Mouse (Mus musculus): ENCODE data around the gene Pde1c. TPM values are rescaled to one million over a fixed set of nuclear protein-coding genes. Genes with fewer than 3 reads are reported as not detected.

The Pde1c gene
- polyA plus RNA-seq, 1 experiment from 2014 or later: 6.2 TPM

DNA sequence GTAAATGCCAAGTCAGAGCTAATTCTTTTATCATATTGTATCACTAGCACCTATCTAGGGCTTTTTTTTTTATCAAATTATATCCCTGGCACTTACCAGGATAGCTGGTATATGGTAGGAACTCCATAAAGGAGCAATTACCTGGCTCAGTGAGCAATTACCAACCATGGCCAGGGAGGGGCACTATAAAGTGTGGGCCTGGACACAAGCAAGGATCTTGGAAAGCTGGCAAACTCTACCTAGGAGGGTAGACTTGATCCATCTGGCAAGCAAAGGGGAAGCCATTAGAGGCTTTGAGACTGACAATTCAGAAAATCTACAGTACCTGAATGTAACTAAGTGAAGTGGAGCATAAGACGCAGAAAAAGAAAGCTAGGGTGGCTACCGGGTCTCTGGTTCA lies 10.2 kb downstream of the Pde1c start:
- Histone ChIP-seq H3K36me3 (ENCODE audit: control insufficient read depth, insufficient read depth, low read length) (no peaks in the 10 kb centered on the region), H3K4me1 (replicated peaks; ENCODE audit: control insufficient read depth, insufficient read depth, low read length) (no peaks in the 10 kb centered on the region), H3K4me2 (ENCODE audit: low read depth, low read length, severe bottlenecking) (no peak overlapping the region), H3K4me3 (ENCODE audit: low read depth, low read length) (no peak overlapping the region), H3K27me3 (ENCODE audit: control insufficient read depth, insufficient read depth, low read length) (no peaks in the 10 kb centered on the region), H3K9me3 (ENCODE audit: control insufficient read depth, low read length) (no peaks in the 10 kb centered on the region), H3K9ac (ENCODE audit: low read length) (no peak overlapping the region), H3K27ac (ENCODE audit: low read depth, low read length) (no peak overlapping the region)
- ATAC-seq (replicated peaks; ENCODE audit: low FRiP score) (no peak), DNase-seq (ENCODE audit: low spot score) (no peak)
- WGBS: 96% methylated on average over 2 of the region's 2 CpGs

DNA sequence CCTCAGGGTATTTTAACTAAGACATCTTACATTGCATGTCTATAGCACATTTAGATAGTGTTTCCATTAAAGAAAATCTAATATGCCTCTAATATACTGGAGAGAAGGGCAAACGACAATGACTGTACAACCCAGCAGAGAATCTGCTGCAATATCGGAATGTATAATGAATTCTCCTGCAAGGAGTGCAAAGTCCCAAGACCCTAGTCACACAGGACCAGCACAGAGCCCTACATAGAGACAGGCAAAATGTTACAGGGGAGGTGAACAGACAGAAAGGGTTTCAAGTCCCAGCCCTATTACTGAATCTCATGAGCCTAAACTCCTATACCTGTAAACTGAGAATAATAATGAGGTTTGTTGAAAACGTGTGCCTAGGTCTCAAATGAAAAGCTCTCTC lies 13.1 kb downstream of the Pde1c start:
- no peak overlapping the region for H3K4me2 ChIP-seq (ENCODE audit: low read depth, low read length, severe bottlenecking)
- no peak overlapping the region for H3K9ac ChIP-seq (ENCODE audit: low read length)
- H3K36me3 ChIP-seq (ENCODE audit: control insufficient read depth, insufficient read depth, low read length): no peaks in the 10 kb centered on the region
- ATAC-seq (replicated peaks; ENCODE audit: low FRiP score) (no peak), DNase-seq (ENCODE audit: low spot score) (no peak)
- H3K9me3 ChIP-seq (ENCODE audit: control insufficient read depth, low read length): no peaks in the 10 kb centered on the region
- H3K4me3 ChIP-seq (ENCODE audit: low read depth, low read length): no peak overlapping the region
- H3K27ac ChIP-seq (ENCODE audit: low read depth, low read length): no peak overlapping the region
- H3K4me1 ChIP-seq (replicated peaks; ENCODE audit: control insufficient read depth, insufficient read depth, low read length): no peaks in the 10 kb centered on the region
- WGBS: 81% methylated on average over 3 of the region's 3 CpGs
- no peaks in the 10 kb centered on the region for H3K27me3 ChIP-seq (ENCODE audit: control insufficient read depth, insufficient read depth, low read length)

DNA sequence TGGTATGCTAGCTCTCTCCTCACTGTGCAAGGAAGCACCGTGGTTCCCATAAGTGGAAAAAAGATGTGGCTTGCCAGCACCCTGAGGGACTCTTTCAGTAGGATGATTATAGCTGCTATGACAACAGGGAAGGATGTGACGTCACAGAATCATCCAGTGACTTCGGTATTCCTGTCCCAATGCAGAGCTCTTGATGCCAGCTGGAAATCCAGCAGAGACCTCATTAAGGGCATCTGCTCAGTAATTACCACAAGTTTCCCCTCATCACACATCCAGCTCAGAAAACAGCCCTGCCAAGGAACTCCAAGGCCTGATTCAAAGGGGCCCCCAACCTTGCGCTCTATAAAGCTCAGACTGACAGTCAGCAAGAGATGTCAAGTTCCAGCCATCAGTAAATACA lies 13.5 kb downstream of the Pde1c start:
- Histone ChIP-seq H3K9ac (ENCODE audit: low read length) (no peak overlapping the region), H3K4me2 (ENCODE audit: low read depth, low read length, severe bottlenecking) (no peak overlapping the region), H3K27me3 (ENCODE audit: control insufficient read depth, insufficient read depth, low read length) (no peaks in the 10 kb centered on the region), H3K4me1 (replicated peaks; ENCODE audit: control insufficient read depth, insufficient read depth, low read length) (no peaks in the 10 kb centered on the region), H3K36me3 (ENCODE audit: control insufficient read depth, insufficient read depth, low read length) (no peaks in the 10 kb centered on the region), H3K4me3 (ENCODE audit: low read depth, low read length) (no peak overlapping the region), H3K9me3 (ENCODE audit: control insufficient read depth, low read length) (no peaks in the 10 kb centered on the region), H3K27ac (ENCODE audit: low read depth, low read length) (no peak overlapping the region)
- peak; percentile 60; the same call in 1 of the 2 replicates for ATAC-seq (replicated peaks; ENCODE audit: low FRiP score)
- DNase-seq (ENCODE audit: low spot score): no peak
- WGBS: 56% methylated on average over 4 of the region's 4 CpGs

DNA sequence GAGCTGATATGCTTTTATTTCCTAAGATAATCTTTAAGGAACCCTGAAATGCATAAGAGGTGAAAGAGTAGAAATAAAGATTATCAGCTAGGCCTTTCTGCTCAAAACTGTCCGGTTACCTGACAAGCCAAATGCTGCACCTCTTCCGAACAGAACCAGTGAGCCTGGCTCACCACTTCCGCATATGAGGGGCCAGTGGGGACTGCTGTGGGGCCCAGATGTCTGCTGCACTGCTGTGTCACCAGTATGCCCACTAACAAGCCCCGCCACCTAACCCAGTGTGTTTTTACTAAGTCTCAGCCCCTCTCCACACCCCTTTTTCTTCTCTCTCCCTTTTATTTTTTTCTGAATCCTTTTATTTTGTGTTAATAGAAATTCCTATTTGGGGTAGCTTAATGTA lies 17.9 kb downstream of the Pde1c start:
- H3K27ac ChIP-seq (ENCODE audit: low read depth, low read length): no peak overlapping the region
- DNase-seq (ENCODE audit: low spot score) (no peak), ATAC-seq (replicated peaks; ENCODE audit: low FRiP score) (no peak)
- H3K4me3 ChIP-seq (ENCODE audit: low read depth, low read length): no peak overlapping the region
- H3K36me3 ChIP-seq (ENCODE audit: control insufficient read depth, insufficient read depth, low read length): no peaks in the 10 kb centered on the region
- no peak overlapping the region for H3K4me2 ChIP-seq (ENCODE audit: low read depth, low read length, severe bottlenecking)
- H3K27me3 ChIP-seq (ENCODE audit: control insufficient read depth, insufficient read depth, low read length): no peaks in the 10 kb centered on the region
- no peaks in the 10 kb centered on the region for H3K4me1 ChIP-seq (replicated peaks; ENCODE audit: control insufficient read depth, insufficient read depth, low read length)
- H3K9me3 ChIP-seq (ENCODE audit: control insufficient read depth, low read length): no peaks in the 10 kb centered on the region
- 79% methylated on average over 4 of the region's 4 CpGs for WGBS
- no peak overlapping the region for H3K9ac ChIP-seq (ENCODE audit: low read length)

DNA sequence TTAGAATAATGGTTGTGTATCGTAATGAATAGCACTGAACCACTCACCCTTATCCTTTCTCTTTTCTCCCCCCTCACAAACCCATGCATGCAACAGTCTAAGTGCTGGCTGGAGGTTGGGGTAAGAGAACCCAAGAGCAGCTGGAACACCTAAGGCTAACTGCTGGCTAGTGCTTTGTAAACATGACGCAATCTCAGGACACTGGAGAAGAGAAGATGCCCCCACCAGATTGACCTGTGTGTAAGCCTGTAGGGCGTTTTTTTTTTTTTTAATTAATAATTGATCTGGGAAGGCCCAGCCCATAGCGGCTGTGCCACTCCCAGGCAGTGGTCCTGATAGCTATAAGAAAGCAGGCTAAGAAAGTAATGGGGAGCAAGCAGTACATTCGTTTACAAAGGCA lies 28.7 kb downstream of the Pde1c start:
- Histone ChIP-seq H3K36me3 (ENCODE audit: control insufficient read depth, insufficient read depth, low read length) (no peaks in the 10 kb centered on the region), H3K4me2 (ENCODE audit: low read depth, low read length, severe bottlenecking) (no peak overlapping the region), H3K9me3 (ENCODE audit: control insufficient read depth, low read length) (no peaks in the 10 kb centered on the region), H3K27ac (ENCODE audit: low read depth, low read length) (no peak overlapping the region), H3K9ac (ENCODE audit: low read length) (no peak overlapping the region), H3K4me3 (ENCODE audit: low read depth, low read length) (no peak overlapping the region), H3K4me1 (replicated peaks; ENCODE audit: control insufficient read depth, insufficient read depth, low read length) (no peaks in the 10 kb centered on the region), H3K27me3 (ENCODE audit: control insufficient read depth, insufficient read depth, low read length) (no peaks in the 10 kb centered on the region)
- WGBS: 82% methylated on average over 5 of the region's 5 CpGs
- no peak for DNase-seq (ENCODE audit: low spot score)
- ATAC-seq (replicated peaks; ENCODE audit: low FRiP score): no peak

DNA sequence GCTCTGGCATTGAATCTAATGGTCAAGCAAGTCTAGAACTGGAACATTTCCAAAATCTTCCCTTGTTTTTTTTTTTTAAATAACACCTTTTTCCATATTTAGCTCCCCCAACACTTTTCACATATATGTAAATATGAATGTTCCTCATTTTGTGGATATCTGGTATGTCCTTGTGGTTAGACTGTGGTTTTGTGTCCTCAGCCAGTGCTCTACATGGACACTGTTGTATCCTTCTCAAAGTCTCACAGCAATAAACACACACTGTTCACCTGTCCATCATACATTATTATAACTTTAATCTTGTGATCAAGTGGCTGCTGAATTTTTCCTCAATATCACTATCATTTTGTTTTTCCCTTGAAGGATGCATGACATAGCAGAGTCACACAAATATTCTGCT lies 34.2 kb downstream of the Pde1c start:
- no peaks in the 10 kb centered on the region for H3K9me3 ChIP-seq (ENCODE audit: control insufficient read depth, low read length)
- no peaks in the 10 kb centered on the region for H3K27me3 ChIP-seq (ENCODE audit: control insufficient read depth, insufficient read depth, low read length)
- no peak overlapping the region for H3K4me2 ChIP-seq (ENCODE audit: low read depth, low read length, severe bottlenecking)
- DNase-seq (ENCODE audit: low spot score) (no peak), ATAC-seq (replicated peaks; ENCODE audit: low FRiP score) (no peak)
- H3K4me1 ChIP-seq (replicated peaks; ENCODE audit: control insufficient read depth, insufficient read depth, low read length): no peaks in the 10 kb centered on the region
- no peak overlapping the region for H3K4me3 ChIP-seq (ENCODE audit: low read depth, low read length)
- H3K27ac ChIP-seq (ENCODE audit: low read depth, low read length): no peak overlapping the region
- H3K36me3 ChIP-seq (ENCODE audit: control insufficient read depth, insufficient read depth, low read length): no peaks in the 10 kb centered on the region
- no peak overlapping the region for H3K9ac ChIP-seq (ENCODE audit: low read length)

DNA sequence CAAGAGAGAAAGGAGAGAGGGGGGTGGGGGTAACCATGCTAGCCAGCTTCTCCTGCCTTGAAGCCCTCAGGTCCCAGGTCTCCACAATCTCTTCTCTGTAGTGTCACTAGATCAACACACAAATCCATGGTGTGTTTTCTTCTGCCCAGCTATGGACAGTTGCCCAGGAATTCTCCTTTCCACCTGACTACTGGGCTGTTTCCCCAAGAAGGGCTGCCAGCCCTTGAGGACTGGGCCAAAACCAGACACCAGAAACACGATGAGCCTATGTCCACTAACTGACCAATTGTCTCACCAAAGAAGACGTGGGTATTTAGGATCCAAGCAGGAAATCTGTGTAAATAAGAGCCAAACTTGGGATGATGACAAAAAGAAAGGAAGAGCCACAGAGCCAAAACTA lies 36.6 kb downstream of the Pde1c start:
- H3K4me2 ChIP-seq (ENCODE audit: low read depth, low read length, severe bottlenecking): no peak overlapping the region
- ATAC-seq (replicated peaks; ENCODE audit: low FRiP score) (no peak), DNase-seq (ENCODE audit: low spot score) (no peak)
- H3K4me1 ChIP-seq (replicated peaks; ENCODE audit: control insufficient read depth, insufficient read depth, low read length): no peaks in the 10 kb centered on the region
- H3K36me3 ChIP-seq (ENCODE audit: control insufficient read depth, insufficient read depth, low read length): no peaks in the 10 kb centered on the region
- no peak overlapping the region for H3K9ac ChIP-seq (ENCODE audit: low read length)
- H3K9me3 ChIP-seq (ENCODE audit: control insufficient read depth, low read length): no peaks in the 10 kb centered on the region; the same call in 1 of the 2 replicates
- no peak overlapping the region for H3K4me3 ChIP-seq (ENCODE audit: low read depth, low read length)
- no peaks in the 10 kb centered on the region for H3K27me3 ChIP-seq (ENCODE audit: control insufficient read depth, insufficient read depth, low read length)
- H3K27ac ChIP-seq (ENCODE audit: low read depth, low read length): no peak overlapping the region
- WGBS: 81% methylated on average over 2 of the region's 2 CpGs

DNA sequence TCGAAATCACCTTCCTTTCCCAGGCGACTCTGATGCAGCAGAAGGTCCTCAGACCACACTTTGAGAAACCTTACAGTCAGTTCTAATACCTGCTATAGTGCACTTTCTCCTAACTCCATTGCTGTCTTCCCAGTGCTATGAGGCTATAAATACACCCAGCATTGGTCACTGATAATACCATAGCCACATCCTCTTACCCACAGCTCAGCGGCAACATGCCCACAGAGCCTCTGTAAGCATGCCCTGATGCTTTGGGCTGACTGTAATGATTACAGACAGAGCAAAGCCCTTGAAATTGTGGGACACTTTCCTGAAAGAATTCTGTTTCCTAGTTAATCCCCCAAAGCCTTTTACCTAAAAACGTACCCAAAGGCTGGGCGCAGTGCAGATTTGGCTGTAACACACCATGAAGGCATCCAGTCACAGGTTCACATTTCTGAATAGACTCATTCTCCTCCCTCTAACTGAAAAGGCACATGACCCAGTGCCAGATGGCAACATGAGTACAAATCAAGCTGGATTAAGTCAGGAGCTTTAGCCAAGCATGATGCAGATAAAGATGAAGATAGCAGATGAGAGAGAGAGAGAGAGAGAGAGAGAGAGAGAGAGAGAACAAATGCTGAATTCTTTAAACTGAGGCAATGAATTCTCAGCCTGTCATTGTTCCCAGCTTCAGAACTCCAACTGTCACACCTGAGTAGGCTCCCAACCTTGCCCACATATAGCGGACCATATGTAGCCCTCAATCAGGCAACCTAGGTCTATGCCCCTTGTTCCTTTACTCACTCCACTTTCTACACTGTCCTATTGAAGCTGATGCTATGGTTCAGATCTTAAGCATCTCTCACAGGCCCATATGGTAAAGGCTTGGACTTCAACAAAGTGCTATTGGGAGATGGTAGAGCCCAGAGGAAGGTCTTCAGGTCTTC lies 44.7 kb downstream of the Pde1c start:
- no peak overlapping the region for H3K4me3 ChIP-seq (ENCODE audit: low read depth, low read length)
- H3K36me3 ChIP-seq (ENCODE audit: control insufficient read depth, insufficient read depth, low read length): no peaks in the 10 kb centered on the region
- ATAC-seq (replicated peaks; ENCODE audit: low FRiP score) (no peak), DNase-seq (ENCODE audit: low spot score) (no peak)
- H3K27me3 ChIP-seq (ENCODE audit: control insufficient read depth, insufficient read depth, low read length): no peaks in the 10 kb centered on the region
- H3K9me3 ChIP-seq (ENCODE audit: control insufficient read depth, low read length): no peaks in the 10 kb centered on the region; the same call in 1 of the 2 replicates
- no peak overlapping the region for H3K4me2 ChIP-seq (ENCODE audit: low read depth, low read length, severe bottlenecking)
- no peak overlapping the region for H3K9ac ChIP-seq (ENCODE audit: low read length)
- no peaks in the 10 kb centered on the region for H3K4me1 ChIP-seq (replicated peaks; ENCODE audit: control insufficient read depth, insufficient read depth, low read length)
- 88% methylated on average over 6 of the region's 6 CpGs for WGBS
- H3K27ac ChIP-seq (ENCODE audit: low read depth, low read length): no peak overlapping the region

DNA sequence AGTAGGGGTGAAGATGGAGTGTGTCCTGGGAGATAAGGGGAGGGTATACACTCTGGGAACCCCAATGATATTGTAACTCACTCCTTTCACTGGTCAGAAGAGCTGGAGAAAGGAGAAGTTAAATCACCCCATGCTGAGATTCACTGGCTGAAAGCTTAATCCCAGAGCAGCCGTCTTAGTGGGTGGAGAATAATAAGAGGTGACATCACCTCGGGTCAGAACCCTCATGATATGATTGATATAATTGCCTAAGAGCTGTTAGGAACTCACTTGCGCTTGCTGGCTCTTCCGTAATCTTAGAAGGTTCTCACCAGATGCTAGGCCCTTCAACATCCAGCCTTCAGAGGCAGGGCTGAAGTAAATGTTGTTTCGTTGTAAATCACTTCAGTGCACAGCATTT lies 79.7 kb downstream of the Pde1c start:
- 67% methylated on average over 5 of the region's 5 CpGs for WGBS
- H3K4me1 ChIP-seq (replicated peaks; ENCODE audit: control insufficient read depth, insufficient read depth, low read length): no peaks in the 10 kb centered on the region
- H3K36me3 ChIP-seq (ENCODE audit: control insufficient read depth, insufficient read depth, low read length): no peaks in the 10 kb centered on the region
- H3K4me2 ChIP-seq (ENCODE audit: low read depth, low read length, severe bottlenecking): no peak overlapping the region
- ATAC-seq (replicated peaks; ENCODE audit: low FRiP score): no peak
- no peak overlapping the region for H3K27ac ChIP-seq (ENCODE audit: low read depth, low read length)
- no peak overlapping the region for H3K9ac ChIP-seq (ENCODE audit: low read length)
- H3K27me3 ChIP-seq (ENCODE audit: control insufficient read depth, insufficient read depth, low read length): no peaks in the 10 kb centered on the region
- no peaks in the 10 kb centered on the region for H3K9me3 ChIP-seq (ENCODE audit: control insufficient read depth, low read length)
- no peak overlapping the region for H3K4me3 ChIP-seq (ENCODE audit: low read depth, low read length)
- DNase-seq (ENCODE audit: low spot score): no peak
